Mouse (Mus musculus): ENCODE measurements around the gene Lrp8. TPM values are rescaled to one million over a fixed set of nuclear protein-coding genes. Genes with fewer than 3 reads are reported as not detected.
A peak's percentile ranks its signal among the peaks of the same experiment; 100 is the strongest.

Lrp8 gene
- total and polyA plus RNA-seq, 3 experiments, result 6.4 to 21.1 (median 14.2) TPM

- H3K27ac ChIP-seq (ENCODE audit: insufficient read depth, low read depth), result no peak overlapping the region
- no peak overlapping the region for H3K4me2 ChIP-seq (ENCODE audit: insufficient read depth, low read depth, poor library complexity, severe bottlenecking)
- H3K4me3 ChIP-seq (replicated peaks in 1 of 3; ENCODE audit: low read depth in 2 of 3, low read length in 2 of 3, poor library complexity in 1 of 3), result no peak overlapping the region
- DNase-seq (ENCODE audit: extremely low read depth), result no peak
- H3K27me3 ChIP-seq (replicated peaks), result peaks cover 2% of the 10 kb centered on the region
- dilution Hi-C loops (cut with MboI; ENCODE audit: extremely low pct_ligation_motif_present, extremely low pct_unique_long_range_greater_than_20kb, low sequenced_read_pairs), result no loop called here
- no peak overlapping the region for H3K9ac ChIP-seq (ENCODE audit: insufficient read depth, low read depth)
- H3K36me3 ChIP-seq (replicated peaks in 1 of 2; ENCODE audit: control insufficient read depth in 1 of 2, insufficient read depth in 1 of 2, low read length in 1 of 2), result peaks cover 0 to 7% of the 10 kb centered on the region in 2 experiments
- TF ChIP-seq ETS1 (conservative IDR thresholded peaks at IDR 0.05; ENCODE audit: low read depth, low read length) (no peak), ELF1 (IDR thresholded peaks at IDR 0.05; ENCODE audit: low read depth, low read length) (no peak), RCOR1 (conservative IDR thresholded peaks at IDR 0.05; ENCODE audit: low read depth, low read length) (no peak), BHLHE40 (IDR thresholded peaks at IDR 0.05; ENCODE audit: low read depth, low read length) (no peak), MXI1 (IDR thresholded peaks at IDR 0.05; ENCODE audit: low read depth, low read length) (no peak), USF2 (conservative IDR thresholded peaks at IDR 0.05; ENCODE audit: low read depth, low read length) (no peak), CHD1 (IDR thresholded peaks at IDR 0.05; ENCODE audit: low read depth, low read length) (no peak), USF1 (IDR thresholded peaks at IDR 0.05; ENCODE audit: low read depth, low read length) (no peak), POLR2A (IDR thresholded peaks at IDR 0.05; ENCODE audit: low read depth, low read length) (no peak), CHD2 (IDR thresholded peaks at IDR 0.05; ENCODE audit: low read length) (no peak), SMC3 (IDR thresholded peaks at IDR 0.05; ENCODE audit: low read depth, low read length) (no peak), GABPA (IDR thresholded peaks at IDR 0.05; ENCODE audit: insufficient replicate concordance, low read depth, low read length) (no peak), E2F4 (IDR thresholded peaks at IDR 0.05; ENCODE audit: insufficient replicate concordance, low read depth, low read length) (no peak), EP300 (IDR thresholded peaks at IDR 0.05; ENCODE audit: low read length) (no peak), HCFC1 (IDR thresholded peaks at IDR 0.05; ENCODE audit: low read depth, low read length) (no peak), PAX5 (IDR thresholded peaks at IDR 0.05; ENCODE audit: low read length) (no peak)
- in situ Hi-C loops (cut with MboI; ENCODE audit: low pct_ligation_motif_present, low pct_unique_long_range_greater_than_20kb, low sequenced_read_pairs), result no loop called here
- H3K9me3 ChIP-seq (replicated peaks; ENCODE audit: low read length), result no peaks in the 10 kb centered on the region
- H3K4me1 ChIP-seq (ENCODE audit: control insufficient read depth in 1 of 2, insufficient read depth in 2 of 2), result peaks cover 7 to 11% of the 10 kb centered on the region in 2 experiments
- no peaks in the 10 kb centered on the region for H3K79me2 ChIP-seq (replicated peaks; ENCODE audit: control insufficient read depth, extremely low read depth, insufficient read depth, poor library complexity, severe bottlenecking)
These were observed 119.2 kb downstream of the Lrp8 start for GRCm38 (mm10) chr4:107921152-107921695.

GRCm38 (mm10) chr4:107921952-107922351, 119.9 kb downstream of the Lrp8 start:
- Histone ChIP-seq H3K79me2 (replicated peaks; ENCODE audit: control insufficient read depth, extremely low read depth, insufficient read depth, poor library complexity, severe bottlenecking) (no peaks in the 10 kb centered on the region), H3K27ac (ENCODE audit: insufficient read depth, low read depth) (no peak overlapping the region), H3K4me1 (ENCODE audit: control insufficient read depth in 1 of 2, insufficient read depth in 2 of 2) (peaks cover 7 to 11% of the 10 kb centered on the region in 2 experiments), H3K4me3 (replicated peaks in 1 of 3; ENCODE audit: low read depth in 2 of 3, low read length in 2 of 3, poor library complexity in 1 of 3) (no peak overlapping the region), H3K27me3 (replicated peaks) (peaks cover 2% of the 10 kb centered on the region), H3K9me3 (replicated peaks; ENCODE audit: low read length) (no peaks in the 10 kb centered on the region), H3K4me2 (ENCODE audit: insufficient read depth, low read depth, poor library complexity, severe bottlenecking) (no peak overlapping the region), H3K9ac (ENCODE audit: insufficient read depth, low read depth) (0 out of 2 replicates have a peak overlapping the region, but pooled peaks have one; percentile 14), H3K36me3 (replicated peaks in 1 of 2; ENCODE audit: control insufficient read depth in 1 of 2, insufficient read depth in 1 of 2, low read length in 1 of 2) (peaks cover 0 to 7% of the 10 kb centered on the region in 2 experiments)
- no peak for DNase-seq (ENCODE audit: extremely low read depth)
- no peak for TF ChIP-seq JUND (conservative IDR thresholded peaks at IDR 0.05; ENCODE audit: low read depth, low read length)
- in situ Hi-C loops (cut with MboI; ENCODE audit: low pct_ligation_motif_present, low pct_unique_long_range_greater_than_20kb, low sequenced_read_pairs) (no loop called here), dilution Hi-C loops (cut with MboI; ENCODE audit: extremely low pct_ligation_motif_present, extremely low pct_unique_long_range_greater_than_20kb, low sequenced_read_pairs) (no loop called here)
